Mouse (Mus musculus) intestine, embryonic 14.5 days (tissue): ENCODE data around the gene Olfr658. TPM values are rescaled to one million over a fixed set of nuclear protein-coding genes. Genes with fewer than 3 reads are reported as not detected.

Experiments
- polyA plus RNA-seq: library from polyadenylated mRNA; unstranded; fragments of >200 nt; fragmentation: Nextera tagmentation; extraction: Ambion mirVana; gene quantifications from 2 replicates; pipeline ENCODE4 v1.2.1, GENCODE M21; 2014

Olfr658 gene
- polyA plus RNA-seq, 1 experiment from 2014 or later = not detected

Other genes starting within 250 kb of the Olfr658 start
- 0.16 and 0.20 TPM in 2 replicates for gene Trim30c, start 246.5 kb downstream of the Olfr658 start, polyA plus RNA-seq
- 1.5 TPM in 2 replicates for gene Trim30a, start 182.1 kb downstream of the Olfr658 start, polyA plus RNA-seq
- gene Trim30d, start 139.5 kb downstream of the Olfr658 start, polyA plus RNA-seq = 0.49 and 1.1 TPM in 2 replicates
- gene Olfr651, start 97.2 kb downstream of the Olfr658 start, polyA plus RNA-seq = not detected in 2 replicates
- gene Olfr652, start 86.4 kb downstream of the Olfr658 start, polyA plus RNA-seq = not detected in 2 replicates
- 0.05 TPM in 1 of 2 replicates, not detected in the other for gene Olfr653, start 70.0 kb downstream of the Olfr658 start, polyA plus RNA-seq
- gene Olfr654, start 60.3 kb downstream of the Olfr658 start, polyA plus RNA-seq = not detected in 2 replicates
- gene Olfr655, start 45.5 kb downstream of the Olfr658 start, polyA plus RNA-seq = not detected in 2 replicates
- gene Olfr656, start 33.4 kb downstream of the Olfr658 start, polyA plus RNA-seq = not detected in 2 replicates
- gene Olfr657, start 22.5 kb downstream of the Olfr658 start, polyA plus RNA-seq = not detected in 2 replicates
- not detected in 2 replicates for gene Olfr659, start 19.4 kb upstream of the Olfr658 start, polyA plus RNA-seq
- gene Olfr661, start 39.2 kb upstream of the Olfr658 start, polyA plus RNA-seq = not detected in 2 replicates
- gene Usp17le, start 130.2 kb upstream of the Olfr658 start, polyA plus RNA-seq = not detected in 2 replicates
- not detected in 2 replicates for gene Usp17lb, start 195.3 kb upstream of the Olfr658 start, polyA plus RNA-seq
- not detected in 2 replicates for gene Usp17la, start 209.7 kb upstream of the Olfr658 start, polyA plus RNA-seq
- gene Olfr665, start 230.7 kb upstream of the Olfr658 start, polyA plus RNA-seq = not detected in 2 replicates
- gene Olfr666, start 248.6 kb upstream of the Olfr658 start, polyA plus RNA-seq = not detected in 2 replicates